Mouse (Mus musculus) layer of hippocampus, postnatal 14 days (tissue): ENCODE measurements at regions not wholly inside any gene's neighbourhood (a gene's known extent, or its start where the extent isn't known, plus 50 kb on each side); places are given as distances from the start of the nearest gene placed in this dataset.

ENCODE experiments used
- DNase-seq, 2 experiments: peaks; one replicate each; pipeline ENCODE4 v3.0.0; 2021 to 2022; ENCODE audit warnings: low spot score in 2 of 2, mixed read lengths in 1 of 2

DNA sequence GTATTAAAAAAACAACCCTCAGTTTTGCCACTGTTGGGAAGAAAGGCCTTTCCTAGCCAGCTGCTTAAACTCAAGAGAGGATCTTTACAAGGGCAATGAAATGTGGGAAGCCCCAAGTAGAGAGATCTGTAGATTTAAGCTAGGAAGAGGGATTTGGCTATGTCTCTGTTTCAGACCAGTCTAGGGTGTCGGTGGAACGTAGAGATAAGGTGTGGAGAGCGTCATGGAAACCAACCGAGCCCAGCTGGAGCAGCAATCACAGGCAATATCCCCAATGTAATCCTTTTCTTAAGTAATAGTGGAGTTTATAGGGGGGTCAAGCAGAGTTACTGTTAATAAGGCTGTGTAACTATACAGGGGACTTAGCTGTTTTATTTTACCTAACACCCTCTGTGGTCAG, 204.6 kb upstream of the Mme start:
- DNase-seq, result no peak

DNA sequence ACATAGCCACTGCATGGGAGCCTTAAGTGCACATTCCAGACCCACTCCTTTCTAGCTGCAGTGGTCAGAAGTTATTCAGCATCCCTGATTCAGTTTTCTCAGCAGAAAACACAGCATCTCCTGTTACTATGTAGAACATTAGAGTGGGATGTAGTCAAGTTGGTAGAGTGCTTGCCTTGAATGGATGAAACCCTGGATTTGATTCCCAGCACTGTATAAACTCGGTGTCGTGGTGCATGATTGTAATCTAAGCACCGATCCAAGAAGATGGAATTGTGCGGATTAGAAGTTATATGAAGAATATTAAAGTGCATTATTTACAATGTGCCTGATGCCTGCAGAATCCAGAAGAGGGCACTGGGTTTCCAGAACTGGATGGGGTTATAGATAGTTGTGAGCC, 170.6 kb upstream of the Mme start:
- DNase-seq, result no peak

DNA sequence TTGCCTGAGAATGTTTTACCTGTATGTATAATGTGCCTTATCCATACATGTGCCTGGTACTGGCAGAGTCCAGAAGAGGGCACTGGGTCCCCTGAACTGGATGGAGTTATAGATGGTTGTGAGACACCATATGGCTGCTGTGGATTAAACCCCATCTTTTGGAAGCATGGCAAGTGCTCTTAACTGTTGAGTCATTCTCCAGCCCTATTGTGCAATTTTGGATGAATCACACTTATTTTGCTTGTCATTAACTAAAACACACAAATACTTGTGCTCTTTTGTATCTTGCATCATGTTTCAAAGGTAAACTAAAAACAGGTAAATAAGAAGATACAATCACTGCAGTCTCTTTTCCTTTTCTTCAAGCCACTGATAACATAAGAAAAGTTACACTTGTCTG, 168.3 kb upstream of the Mme start:
- DNase-seq, result no peak

DNA sequence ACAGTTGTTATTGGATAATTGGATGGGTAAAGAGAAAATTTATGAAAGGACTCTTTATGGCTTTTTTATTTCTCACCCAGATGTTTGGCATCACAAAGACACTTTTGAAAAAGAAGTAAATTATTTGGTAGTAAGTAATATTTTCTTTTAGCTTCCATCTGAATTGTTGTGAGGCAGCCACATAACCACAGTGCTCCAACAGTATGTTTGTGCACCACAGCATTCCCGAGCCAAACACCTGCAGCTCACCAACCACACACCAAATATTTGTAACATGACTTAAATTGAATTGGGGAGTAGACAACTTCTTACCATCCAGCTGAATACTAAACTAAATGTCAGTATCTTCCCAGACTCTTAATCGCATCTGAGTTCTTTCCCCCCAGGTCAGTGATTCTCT, 163.2 kb upstream of the Mme start:
- DNase-seq, result no peak

DNA sequence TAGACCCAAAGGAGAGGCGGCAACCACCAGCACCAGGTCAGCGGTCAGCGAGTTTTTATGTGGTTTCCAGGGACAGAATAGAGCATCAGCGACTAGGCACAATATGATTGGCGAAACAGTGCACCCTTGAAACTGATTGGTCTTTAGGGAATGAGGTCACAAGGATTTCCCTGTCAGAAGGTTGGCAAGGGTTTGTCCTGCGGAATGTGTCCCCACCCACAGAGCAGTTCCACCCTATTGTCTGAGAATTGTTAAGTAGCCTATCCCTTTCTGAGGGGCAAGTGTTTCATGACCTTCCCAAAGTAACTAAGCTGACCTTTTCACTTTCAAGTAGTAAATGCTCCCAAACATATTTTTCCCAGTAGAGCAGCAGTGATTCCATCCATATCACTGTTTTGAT, 159.2 kb upstream of the Mme start:
- no peak for DNase-seq

DNA sequence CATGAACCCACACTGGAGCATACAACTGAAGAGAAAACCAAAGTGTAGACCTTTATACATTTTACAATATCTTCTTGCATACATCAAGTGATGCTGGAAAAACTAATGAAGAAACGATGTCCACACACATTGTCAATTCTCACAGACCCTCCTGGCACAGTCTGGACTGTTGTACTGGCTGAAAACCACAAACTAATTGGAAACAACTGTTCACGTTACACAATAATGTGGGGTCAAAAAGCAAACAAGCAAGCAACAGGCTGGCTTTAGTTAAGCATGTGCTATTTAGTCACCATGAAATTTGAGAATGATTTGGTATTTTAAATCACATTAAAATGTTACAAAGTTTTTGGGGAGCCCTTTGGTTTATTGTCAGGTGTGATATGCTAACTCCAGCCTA, 155.9 kb upstream of the Mme start:
- no peak for DNase-seq

DNA sequence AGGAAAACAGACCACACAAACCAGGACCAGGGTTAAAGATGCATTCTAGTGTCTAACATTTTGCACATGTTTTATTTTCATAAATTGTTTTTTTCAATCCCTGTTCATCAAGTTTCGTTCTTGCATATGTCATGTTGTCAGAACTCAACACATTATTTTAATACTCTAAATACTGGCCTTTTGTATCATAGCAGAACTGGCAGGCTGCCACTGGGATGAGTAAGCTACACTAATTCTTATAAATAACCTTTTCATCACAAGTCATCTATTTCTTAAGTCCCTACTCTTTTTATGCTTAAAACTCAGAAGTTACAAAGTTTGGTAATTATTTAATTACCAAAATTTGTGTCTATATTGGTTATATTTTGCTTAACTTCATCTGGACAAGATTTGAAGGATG, 148.4 kb upstream of the Mme start:
- no peak for DNase-seq

DNA sequence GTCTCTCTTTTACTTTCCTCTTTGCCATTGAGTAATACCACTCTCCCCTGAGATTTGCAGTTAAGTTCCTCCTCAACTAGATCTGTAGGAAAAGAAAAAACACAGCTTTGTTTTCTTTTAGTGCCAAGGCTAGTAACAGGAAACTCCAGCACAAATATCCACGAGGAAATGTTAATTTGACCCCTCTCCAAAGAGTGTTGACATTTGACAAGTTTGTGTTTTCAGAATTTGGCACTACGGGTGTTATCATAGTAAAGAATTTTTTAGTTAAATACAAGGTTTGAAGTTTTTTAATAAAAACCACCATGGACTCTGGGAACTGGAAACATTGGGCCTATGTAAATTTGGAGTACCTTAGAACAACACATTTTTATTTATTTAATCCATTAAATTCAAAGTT, 126.1 kb upstream of the Mme start:
- DNase-seq, result no peak

DNA sequence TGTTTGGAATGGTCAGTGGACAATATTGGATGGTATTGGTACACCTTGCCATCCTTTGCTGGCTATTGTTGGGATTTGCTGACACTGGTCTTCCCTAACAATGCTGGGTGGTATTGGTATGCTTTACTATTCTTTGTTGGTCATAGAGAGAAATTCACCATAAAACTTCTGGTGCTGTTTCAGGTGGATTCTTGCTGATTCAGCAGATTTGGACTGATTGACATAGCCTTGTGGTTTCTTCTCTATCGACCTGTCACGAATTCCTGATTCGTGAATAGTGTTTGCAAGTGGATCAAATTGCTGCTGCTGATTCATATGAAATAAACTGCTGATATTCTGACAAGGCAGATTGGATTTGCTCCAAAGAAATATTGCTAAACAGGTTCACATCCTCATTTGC, 109.5 kb upstream of the Mme start:
- no peak for DNase-seq

DNA sequence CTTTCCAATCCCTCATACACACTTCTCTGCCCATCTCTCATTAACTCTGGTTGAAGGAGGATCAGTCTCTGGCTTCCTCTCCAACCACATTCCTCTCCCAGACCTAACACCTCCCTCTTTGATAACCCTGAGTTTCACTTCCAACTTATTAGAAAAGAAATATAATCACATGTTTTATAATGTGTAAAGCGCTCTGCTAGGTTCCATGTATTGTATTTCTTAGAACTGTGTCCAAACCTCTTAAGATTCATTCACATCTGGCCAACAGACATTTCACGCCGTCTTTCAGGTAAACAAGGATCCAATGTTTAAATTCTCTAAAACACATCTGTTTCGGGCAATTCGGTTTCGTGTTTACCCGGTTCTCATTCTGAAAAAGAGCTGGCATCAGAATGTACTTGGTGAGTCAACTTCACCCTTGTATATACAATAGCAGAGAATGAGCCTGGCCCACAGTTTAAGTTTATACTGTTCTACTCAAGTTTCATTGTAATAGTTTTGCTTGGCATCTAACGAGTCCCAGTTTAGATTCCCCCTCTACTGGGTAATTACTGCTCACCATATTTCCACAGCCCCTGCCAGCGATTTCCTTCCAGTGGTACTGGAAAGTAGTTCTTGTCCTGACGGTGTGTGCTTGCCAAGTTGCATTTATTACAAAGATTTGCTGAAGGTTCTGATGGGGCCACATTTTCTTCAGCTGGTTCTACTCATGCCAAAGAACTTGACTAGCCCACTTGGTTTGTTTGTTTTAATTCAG, 103.8 kb upstream of the Mme start:
- peak in 1 of 2 experiments; percentile 12 for DNase-seq

DNA sequence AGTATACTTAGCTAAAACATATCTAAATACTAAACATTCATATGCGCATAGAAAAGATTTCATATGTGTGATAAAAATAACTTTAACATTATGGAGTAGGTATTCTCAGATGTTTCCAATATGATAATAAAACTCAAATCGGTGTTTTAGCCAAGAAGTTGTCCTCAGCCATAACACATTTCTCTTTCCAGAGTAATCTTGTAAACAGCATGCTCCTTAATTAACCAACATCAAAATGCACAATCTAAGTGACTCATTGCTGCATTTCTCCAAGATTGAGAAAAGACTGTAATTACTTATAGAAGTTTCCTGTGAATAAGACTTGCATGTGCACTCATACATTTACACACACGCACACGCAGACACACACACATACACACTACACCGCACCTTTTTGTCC, 95.1 kb upstream of the Mme start:
- DNase-seq, result no peak

DNA sequence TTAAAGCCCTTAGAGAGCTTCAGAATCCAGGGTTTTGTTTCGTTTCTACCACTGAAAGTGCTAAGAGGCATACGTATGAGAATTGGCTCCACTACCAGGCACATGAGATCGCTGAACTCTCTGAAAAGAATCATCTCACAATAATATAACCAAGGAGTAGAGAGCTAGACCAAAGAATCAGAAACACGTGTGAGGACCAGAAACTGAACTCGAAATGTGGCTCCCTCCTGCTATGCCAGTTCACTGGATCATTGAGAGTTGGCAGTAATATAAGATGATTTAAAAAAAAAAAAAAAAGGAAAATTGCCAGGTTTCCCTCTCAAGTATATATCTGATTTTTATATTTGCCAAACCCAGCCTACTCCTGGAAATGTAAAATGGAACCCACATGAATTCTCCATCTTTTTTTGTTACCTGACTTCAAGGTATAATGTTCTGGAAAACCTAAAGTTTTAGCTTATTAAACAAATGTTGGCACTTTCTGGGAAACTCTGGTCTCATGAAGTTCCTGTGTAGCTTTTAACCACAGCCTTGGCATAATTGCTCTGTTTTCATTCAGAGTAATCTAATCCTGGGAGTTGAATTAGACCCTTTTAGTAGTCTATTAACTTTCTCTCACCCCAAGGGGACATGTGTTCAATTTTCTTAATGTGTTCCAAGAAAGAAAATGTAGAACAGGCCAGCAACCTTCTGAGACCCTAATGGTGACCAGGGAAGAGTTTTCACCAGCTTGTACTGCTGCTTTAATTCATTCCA, 58.7 kb upstream of the Mme start:
- DNase-seq, result no peak

DNA sequence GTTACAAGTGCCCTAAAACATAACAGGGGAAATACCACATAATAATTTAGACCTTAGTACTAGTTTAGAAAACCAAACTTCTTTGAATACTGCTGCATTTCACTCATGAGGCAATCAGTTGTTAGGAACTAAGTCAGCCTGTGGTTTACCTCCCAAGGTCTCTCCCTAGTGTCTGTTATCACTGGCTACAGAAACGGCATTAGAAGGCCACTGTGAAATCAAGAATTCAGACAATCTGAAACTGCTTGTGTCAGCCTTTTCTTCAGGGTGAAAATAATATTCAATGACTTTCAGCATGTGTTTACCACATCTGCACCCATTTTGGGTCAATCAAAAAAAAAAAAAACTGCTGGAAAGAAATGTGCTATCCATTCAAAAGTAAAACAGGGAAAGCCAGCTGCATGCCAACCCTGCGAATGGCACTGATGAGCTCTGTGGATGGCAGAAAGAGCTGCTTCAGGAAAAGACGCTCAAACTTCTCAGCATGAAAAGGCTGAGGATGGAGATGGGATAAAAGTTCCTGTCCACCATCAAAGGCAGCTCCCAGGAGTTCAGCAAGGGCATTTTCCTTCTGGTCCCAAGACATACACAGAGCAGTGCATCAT, 53.4 kb upstream of the Mme start:
- DNase-seq, result no peak
